Mouse (Mus musculus) right cerebral cortex, postnatal 4 days (tissue): ENCODE data around the gene S1pr2.
"Not testable (repeated sequence)": the region's sequence is repeated elsewhere in the genome, so short reads cannot be mapped to it uniquely, and the experiment has no call there.

Experiments used
- DNase-seq: peaks from one replicate; pipeline ENCODE4 v3.0.0-alpha.2; 2022

Gene S1pr2

DNA sequence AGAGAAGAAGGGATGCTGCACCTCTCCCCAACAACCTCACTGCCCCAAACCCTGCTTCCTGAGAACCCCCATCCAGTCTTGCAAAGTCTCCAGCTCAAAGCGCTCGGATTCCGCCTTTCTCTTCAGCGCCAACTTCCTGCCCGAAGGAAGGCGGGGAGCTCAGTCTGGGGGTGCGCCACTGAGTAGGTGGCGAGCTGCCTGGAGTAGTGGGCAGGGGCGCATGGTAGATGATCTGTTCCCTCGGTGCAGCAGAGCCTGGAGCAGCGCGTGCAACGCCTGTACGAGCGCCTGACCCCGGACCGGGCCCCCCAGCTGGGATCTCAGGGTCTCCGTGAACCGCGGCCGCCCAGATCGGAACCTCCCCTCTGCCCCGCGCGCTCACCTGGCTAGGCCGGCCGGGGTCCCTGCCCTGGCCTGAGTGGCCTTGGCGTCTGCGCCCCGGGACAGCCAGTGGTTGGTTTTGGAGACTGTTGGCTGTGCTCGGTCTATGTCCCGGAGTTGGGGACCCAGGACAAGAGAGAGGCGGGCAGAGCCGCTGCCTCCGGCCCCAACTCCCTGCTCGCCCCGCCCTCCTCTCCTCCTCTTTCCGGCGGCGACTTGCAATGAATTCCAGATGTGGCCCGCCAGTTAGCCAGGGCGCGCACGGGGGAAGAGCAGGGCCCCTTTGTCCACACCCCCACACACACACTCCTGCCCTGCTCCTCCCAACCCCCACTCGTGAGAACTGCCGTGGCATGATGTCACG lies at the start of gene S1pr2:
Gene S1pr2, minus strand, starts transcription at position 566 of the 745 bp plus-strand sequence.
- peak; percentile 59 for DNase-seq

DNA sequence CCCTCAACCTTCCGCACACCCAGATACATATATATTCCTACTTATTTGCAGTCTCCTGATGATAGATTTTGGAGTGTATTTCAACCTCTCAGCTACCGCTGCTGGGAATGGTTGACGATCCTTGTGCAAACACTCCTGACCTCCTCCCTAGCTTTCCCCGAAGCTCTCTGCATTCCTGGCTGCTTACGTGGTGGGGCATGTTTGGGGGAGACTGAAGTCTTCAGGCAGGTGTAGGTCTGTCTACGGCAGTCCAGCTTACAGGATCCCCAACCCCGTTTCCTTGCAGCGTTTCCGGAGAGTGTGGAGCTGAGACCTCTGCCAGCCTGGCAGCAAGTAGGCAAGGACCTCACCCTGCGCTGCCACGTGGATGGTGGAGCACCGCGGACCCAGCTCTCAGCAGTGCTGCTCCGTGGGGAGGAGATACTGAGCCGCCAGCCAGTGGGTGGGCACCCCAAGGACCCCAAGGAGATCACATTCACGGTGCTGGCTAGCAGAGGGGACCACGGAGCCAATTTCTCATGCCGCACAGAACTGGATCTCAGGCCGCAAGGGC lies 48.8 kb upstream of the S1pr2 start:
- no peak for DNase-seq

GRCm38 (mm10) chr9:21022726-21023125 lies 46.1 kb upstream of the S1pr2 start:
- DNase-seq, result no peak

GRCm38 (mm10) chr9:21022288-21022687 lies 45.7 kb upstream of the S1pr2 start:
- no peak for DNase-seq

DNA sequence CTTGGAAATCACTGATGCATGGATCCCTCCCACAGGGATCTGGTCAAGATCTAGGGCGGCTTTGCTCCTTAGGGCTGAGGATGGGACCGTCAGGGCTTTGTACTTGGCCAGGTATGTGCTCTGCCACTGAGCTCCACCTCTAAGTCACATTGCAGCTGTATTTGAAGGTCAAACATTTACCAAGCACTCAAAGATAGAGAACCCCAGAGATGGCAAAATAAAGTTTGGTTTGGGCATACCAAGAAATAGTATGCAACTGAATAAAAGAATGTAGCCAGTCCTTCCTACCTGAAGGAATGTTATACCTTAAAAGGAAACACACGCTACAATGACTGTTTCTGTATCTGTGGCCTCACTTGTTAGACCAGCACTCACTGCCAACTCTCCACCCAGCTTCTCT lies 44.8 kb upstream of the S1pr2 start:
- DNase-seq, result no peak

- no peak for DNase-seq
Measured at GRCm38 (mm10) chr9:21018600-21018999, 42.0 kb upstream of the S1pr2 start.

- no peak for DNase-seq
Measured at GRCm38 (mm10) chr9:21017177-21017575, 40.6 kb upstream of the S1pr2 start.

DNA sequence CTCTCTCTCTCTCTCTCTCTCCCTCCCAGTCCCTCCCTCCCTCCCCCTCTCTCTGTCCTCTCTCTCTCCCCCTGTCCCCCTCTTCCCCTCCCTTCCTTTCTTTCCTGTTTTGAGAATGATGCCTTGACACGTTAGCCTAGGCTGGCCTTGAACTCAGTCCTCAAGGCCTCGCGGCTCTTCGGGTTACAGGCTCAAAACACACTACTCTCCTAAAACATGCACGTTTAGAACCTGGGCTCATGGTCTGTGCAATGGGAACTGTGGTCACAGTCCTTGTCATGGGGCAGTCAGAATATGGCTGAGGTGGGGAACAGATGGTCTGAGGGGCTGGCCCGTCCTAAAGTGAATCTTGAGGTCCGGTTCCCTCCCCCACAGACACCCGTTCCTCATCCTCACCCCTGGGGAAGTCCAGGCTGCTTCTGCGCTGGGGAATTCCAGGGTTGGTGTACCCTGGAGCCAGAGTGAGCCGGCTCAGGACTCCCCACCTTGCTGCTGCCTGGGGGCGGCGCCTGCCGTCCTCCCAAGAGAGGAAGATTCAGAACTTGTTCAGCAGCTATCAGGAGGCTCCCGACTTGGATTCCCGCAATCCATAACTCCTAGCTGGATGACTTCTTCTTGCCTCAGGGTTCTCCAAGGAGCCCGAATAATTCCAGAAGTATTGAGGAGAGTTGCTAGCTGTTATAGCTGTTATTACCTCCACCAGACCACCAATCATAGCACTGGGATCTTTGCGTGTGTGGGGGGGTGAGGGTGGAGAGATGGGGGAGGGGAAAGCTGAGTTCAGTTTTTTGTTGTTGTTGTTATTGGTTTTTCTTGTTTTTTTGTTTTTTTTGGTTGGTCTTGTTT lies 40.0 kb upstream of the S1pr2 start:
- no peak for DNase-seq

DNA sequence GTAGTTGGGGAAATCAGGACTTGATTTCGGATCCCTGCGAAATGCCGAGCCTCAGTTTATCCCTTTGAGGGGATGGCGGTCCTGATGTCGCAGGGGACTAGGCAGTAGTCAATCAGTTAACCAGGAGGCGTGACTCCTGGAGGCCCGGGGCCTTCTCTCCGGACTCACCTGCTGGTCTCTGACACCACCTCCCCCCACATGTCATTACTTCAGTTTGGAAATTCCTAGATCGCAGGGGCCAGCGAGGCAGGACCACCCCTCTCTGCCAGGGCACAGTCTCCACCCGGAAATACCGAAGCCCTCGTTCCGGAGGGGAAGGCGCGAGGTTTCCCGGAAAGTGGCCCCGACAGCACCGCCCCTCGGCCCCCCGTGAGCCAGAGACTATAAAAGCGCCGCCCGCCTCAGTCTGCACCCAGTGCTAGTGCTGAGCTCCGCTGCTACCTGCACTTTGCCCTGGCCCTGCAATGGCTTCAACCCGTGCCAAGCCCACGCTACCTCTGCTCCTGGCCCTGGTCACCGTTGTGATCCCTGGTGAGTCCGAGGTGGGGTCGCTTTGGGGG lies 39.1 kb upstream of the S1pr2 start, which contains the start of gene Icam1:
Gene Icam1, plus strand, starts transcription at position 415 of the 560 bp plus-strand sequence.
- DNase-seq, result no peak

DNA sequence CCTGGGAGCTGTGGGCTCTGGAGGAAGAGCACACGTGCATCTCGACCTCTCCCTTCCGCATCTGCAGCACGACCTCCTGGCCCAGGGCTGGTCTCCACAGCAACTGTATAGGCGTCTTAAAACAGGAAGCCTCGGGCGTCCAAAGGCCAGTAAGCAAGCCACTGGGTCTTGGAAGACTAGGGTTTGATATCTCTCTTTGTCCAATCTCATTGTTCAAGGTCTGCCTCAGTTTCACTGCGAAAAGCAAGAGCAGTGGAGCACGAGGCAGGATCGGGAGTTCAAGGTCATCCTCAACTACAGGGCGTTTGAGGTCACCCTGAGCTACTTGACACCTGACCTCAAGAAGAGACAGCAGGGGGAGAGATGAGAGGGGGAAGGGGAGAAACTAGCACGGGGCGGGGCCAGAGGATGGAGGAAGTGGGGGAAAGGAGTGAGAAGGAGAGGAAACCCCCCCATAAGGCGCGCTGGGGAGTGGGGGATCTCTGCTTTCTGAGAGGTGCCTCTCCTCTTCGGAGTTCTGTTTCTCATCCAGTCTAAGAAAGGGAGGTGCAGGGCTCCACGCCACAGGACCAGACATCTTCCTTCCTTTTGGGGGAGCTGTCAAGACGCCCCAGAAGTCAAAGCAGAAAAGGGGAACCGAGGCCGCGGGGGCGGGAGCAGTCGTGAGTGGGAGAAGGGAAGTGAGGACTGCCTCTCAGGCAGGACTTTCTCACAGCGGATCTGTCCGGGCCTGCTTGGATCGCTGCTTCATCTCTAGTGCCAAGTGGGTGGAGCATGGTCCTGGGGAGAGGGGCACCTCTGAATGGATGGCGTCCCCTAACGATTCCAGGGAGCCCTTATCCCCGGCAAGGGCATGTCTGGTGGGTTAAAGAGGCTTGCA lies 38.4 kb upstream of the S1pr2 start:
- DNase-seq, result no peak

GRCm38 (mm10) chr9:21012368-21012767 lies 35.8 kb upstream of the S1pr2 start:
- no peak for DNase-seq

- DNase-seq, result no peak
Measured at GRCm38 (mm10) chr9:21011846-21012312, 35.3 kb upstream of the S1pr2 start.

GRCm38 (mm10) chr9:21010939-21011541 lies 34.5 kb upstream of the S1pr2 start:
- not testable (repeated sequence) for DNase-seq

- no peak for DNase-seq
Measured at GRCm38 (mm10) chr9:21010362-21010761, 33.8 kb upstream of the S1pr2 start.

GRCm38 (mm10) chr9:21008007-21008406 lies 31.4 kb upstream of the S1pr2 start:
- DNase-seq, result no peak

DNA sequence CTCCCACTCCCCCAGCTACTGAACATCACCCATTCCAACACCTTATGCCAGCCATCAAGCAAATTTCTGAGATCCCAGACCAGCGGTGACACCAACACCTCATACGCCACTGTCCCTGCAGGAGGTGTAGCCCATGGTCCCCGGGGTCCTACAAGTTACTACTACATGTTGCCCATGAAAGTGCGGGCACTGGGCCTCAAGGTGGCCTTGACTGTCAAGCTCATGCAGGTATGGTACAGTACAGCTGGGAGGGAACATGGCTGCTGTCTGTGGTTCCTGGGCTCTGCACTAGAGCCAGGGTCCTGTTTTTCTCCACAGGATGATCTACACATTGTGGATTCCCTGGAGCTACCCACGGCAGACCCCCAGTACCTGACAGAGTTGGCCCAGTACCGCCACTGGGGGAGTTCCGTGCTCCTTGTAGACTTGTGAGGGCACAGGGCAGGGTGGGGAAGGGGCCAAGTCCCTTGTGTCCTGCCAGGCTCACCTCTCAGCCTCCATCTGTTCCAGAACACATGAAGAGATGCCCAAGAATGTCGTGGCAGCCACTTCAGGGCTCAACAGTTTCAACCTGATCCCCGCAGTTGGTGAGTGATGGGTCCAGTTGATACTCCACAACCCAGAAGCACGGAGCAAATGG lies 30.9 kb upstream of the S1pr2 start:
- no peak for DNase-seq

GRCm38 (mm10) chr9:21002627-21003551 lies 26.3 kb upstream of the S1pr2 start, which contains the start of gene Mrpl4:
TSS of gene Mrpl4 (plus strand) at chr9:21002738.
- peak; percentile 93 for DNase-seq

DNA sequence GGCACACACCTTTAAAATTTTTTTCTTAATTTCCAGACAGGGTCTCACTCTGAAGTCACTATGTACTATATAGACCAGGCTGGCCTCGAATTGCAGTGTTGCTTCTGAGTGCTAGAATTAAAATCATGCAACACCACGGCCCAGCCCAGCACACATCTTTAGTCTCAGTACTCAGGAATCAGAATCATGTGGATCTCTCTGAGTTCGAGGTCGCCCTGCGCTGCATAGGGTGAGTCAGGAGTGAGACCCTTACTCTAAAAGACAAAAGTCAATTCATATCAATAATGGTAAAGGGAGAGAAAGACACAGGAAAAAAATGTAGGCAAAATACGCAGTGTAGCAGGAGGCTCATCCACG lies 25.7 kb upstream of the S1pr2 start:
- DNase-seq, result no peak

GRCm38 (mm10) chr9:21001651-21002200 lies 25.1 kb upstream of the S1pr2 start:
- no peak for DNase-seq

GRCm38 (mm10) chr9:21000811-21001210 lies 24.2 kb upstream of the S1pr2 start:
- no peak for DNase-seq
